Mouse (Mus musculus) heart, adult 2 months (tissue): Measurements from ENCODE around the gene Prex1. TPM values are rescaled to one million over a fixed set of nuclear protein-coding genes. Genes with fewer than 3 reads are reported as not detected.
A peak's percentile ranks its signal among the peaks of the same experiment; 100 is the strongest.

Experiments
- DNase-seq, 2 experiments: peaks; one replicate each; pipeline ENCODE4 v3.0.0; 2021
- H3K27ac ChIP-seq: fragments of 200-600 bp; 2 replicates; pipeline ENCODE4 v1.8.1; 2022
- H3K27me3 ChIP-seq: fragments of 200-500 bp; 2 replicates; pipeline ENCODE4 v1.6.1; 2012; ENCODE audit warnings: mild to moderate bottlenecking, low read length, inconsistent platforms, mixed read lengths; ENCODE audit not compliant: control insufficient read depth, insufficient read depth
- H3K36me3 ChIP-seq: fragments of 200-500 bp; 2 replicates; pipeline ENCODE4 v1.6.1; 2012; ENCODE audit warnings: low read length, inconsistent platforms; ENCODE audit not compliant: control insufficient read depth, insufficient read depth
- H3K4me1 ChIP-seq: fragments of 200-500 bp; 2 replicates; pipeline ENCODE4 v1.6.1; 2011; ENCODE audit warnings: low read length; ENCODE audit not compliant: control insufficient read depth, insufficient read depth
- H3K4me3 ChIP-seq: fragments of 200-600 bp; 2 replicates; pipeline ENCODE4 v1.8.1; 2022
- H3K79me2 ChIP-seq: fragments of 200-500 bp; replicated peaks from 2 replicates; pipeline ENCODE4 v1.6.1; 2012; ENCODE audit warnings: mild to moderate bottlenecking, inconsistent platforms, low read length, moderate library complexity, mixed read lengths; ENCODE audit not compliant: control insufficient read depth, insufficient read depth
- H3K9ac ChIP-seq: fragments of 200-500 bp; 2 replicates; pipeline ENCODE4 v1.6.1; 2012; ENCODE audit warnings: low read depth, mild to moderate bottlenecking, control low read depth, inconsistent platforms, low read length, mixed read lengths
- CTCF ChIP-seq: fragments of 200-600 bp; IDR thresholded peaks from 2 replicates; pipeline ENCODE4 v1.8.1; 2022; ENCODE audit warnings: antibody characterized with exemption, mild to moderate bottlenecking, moderate library complexity
- EP300 ChIP-seq: fragments of 200-500 bp; IDR thresholded peaks from 2 replicates; pipeline ENCODE4 v1.6.1; 2011; ENCODE audit warnings: low read depth, low read length, control low read depth; ENCODE audit not compliant: insufficient read depth
- POLR2A ChIP-seq: fragments of 200-500 bp; IDR thresholded peaks from 2 replicates; pipeline ENCODE4 v1.6.1; 2011; ENCODE audit warnings: mild to moderate bottlenecking, low read depth, low read length, control low read depth; ENCODE audit not compliant: insufficient read depth
- WGBS: fragments of 180-500 bp; shearing (Covaris S2); methylation state at CpG from one replicate; pipeline ENCODE4 v1.1.7; 2018; 5-methylcytosine and 5-hydroxymethylcytosine counted together
- intact Hi-C: fragments of 180-260 bp; cut with DNase I; formaldehyde crosslinking; loops from one replicate; pipeline ENCODE4 v1.15.1; 2025
- polyA plus RNA-seq: library from polyadenylated mRNA; depleted of rRNA; stranded (reverse); fragments of >200 nt; gene quantifications from 2 replicates; pipeline ENCODE4 v1.2.3, GENCODE M21; 2012
- total RNA-seq, 2 experiments: library from RNA; stranded (reverse); gene quantifications; 2 replicates each; pipeline ENCODE4 v1.2.3; 2021

Gene Prex1
- total and polyA plus RNA-seq, 3 experiments: 5.2 to 9.8 (median 6.0) TPM

DNA sequence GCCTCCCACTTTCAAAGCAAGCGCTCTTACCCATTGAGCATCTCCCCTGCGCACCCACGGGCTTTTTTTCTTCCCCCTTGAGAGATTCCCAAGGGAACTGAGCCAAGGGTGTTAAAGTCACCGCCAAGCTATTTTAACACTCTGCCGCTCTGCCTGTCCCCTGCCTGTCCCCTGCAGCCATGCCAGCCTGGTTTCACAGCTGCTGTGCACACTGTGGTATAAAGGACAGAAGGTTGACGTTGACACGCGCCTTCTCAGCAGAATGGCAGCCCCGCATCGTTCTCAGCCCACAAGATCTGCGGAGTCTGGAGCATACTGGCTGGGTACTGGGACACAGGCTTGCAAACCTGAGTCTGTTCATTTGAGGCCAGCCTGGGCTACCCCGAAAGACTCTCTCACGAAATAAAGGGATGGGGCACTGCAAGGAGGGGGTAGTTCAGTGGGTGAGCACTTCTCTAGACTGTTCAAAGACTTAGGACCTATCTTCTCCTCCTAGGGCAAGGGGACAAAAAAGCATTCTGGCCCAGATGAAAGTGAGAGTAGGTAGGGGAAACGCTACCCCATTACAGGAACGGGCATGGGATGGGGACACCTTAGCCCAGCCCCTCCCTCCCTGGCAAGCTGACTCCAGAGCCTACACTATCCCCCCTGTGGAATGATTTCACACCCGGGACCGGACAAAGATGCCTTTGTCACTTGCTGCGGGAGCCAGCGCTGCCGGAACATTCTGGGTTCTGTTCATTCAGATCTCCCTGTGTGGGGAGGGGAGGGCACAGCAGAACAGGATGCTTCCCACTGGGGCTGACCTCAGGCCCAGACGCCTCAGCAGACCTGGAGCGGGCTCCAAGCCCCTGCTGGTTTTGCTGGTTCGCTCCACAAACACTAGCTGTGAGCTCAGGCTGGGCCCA lies 21.8 kb downstream of the Prex1 start:
- Histone ChIP-seq H3K4me3 (no peak overlapping the region), H3K36me3 (no peaks in the 10 kb centered on the region), H3K79me2 (no peaks in the 10 kb centered on the region), H3K27ac (no peak overlapping the region; the same call in 1 of the 2 replicates), H3K27me3 (no peaks in the 10 kb centered on the region), H3K4me1 (peaks cover 1% of the 10 kb centered on the region; the same call in 1 of the 2 replicates), H3K9ac (no peak overlapping the region)
- no peak for TF ChIP-seq CTCF
- TF ChIP-seq EP300: no peak
- TF ChIP-seq POLR2A: no peak
- peak in 1 of 2 experiments; percentile 46 for DNase-seq
- 59% methylated on average over 23 of the region's 23 CpGs for WGBS
- intact Hi-C loops: no loop called here

DNA sequence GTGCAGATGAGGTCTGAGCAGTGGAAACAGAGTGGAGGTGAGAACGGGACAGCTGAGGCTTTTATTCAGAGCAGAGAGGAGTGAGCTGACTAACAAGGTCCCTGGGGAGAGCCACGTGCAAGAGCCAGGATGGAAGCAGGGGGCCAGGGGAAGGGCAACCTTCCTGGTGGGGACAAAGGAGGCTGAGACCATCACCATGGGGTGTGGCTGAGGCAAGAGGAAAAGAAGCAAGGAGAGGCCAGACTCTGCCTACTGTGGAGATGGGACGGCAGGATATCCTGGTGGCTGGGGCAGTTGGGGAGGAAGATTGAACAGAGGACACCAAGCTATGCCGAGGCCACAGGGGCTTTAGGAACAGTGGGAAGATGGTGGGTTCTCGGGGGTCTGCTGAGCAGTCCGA lies 26.7 kb downstream of the Prex1 start:
- DNase-seq: no peak
- TF ChIP-seq EP300 (no peak), CTCF (no peak), POLR2A (no peak)
- no peaks in the 10 kb centered on the region for H3K27me3 ChIP-seq
- intact Hi-C loops: no loop called here
- H3K4me3 ChIP-seq: no peak overlapping the region
- H3K27ac ChIP-seq: no peak overlapping the region
- 34% methylated on average over 6 of the region's 6 CpGs for WGBS
- H3K36me3 ChIP-seq: no peaks in the 10 kb centered on the region
- H3K9ac ChIP-seq: no peak overlapping the region
- H3K4me1 ChIP-seq: no peaks in the 10 kb centered on the region
- H3K79me2 ChIP-seq: no peaks in the 10 kb centered on the region

DNA sequence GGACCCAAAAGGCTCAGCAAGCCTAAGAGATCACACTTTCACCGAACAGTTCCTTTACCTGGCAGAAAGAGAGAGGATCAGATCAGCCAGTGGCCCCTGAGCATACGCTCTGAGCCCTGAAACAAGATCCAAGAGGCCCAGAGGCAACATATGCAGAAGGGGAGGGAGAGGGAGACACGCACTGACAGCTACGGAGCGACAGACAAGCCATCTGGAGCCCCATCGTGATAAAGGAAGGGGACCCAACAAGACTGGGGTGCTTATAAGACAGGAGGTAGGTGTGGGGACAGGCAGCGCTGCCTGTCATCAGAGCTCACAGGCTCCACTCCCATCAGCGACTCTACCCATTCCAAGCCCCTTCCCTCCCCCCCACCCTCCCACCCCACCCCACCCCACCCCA lies 27.8 kb downstream of the Prex1 start:
- TF ChIP-seq POLR2A (no peak), EP300 (no peak), CTCF (no peak)
- Histone ChIP-seq H3K36me3 (no peaks in the 10 kb centered on the region), H3K4me1 (no peaks in the 10 kb centered on the region), H3K79me2 (no peaks in the 10 kb centered on the region), H3K27me3 (no peaks in the 10 kb centered on the region), H3K27ac (no peak overlapping the region), H3K4me3 (no peak overlapping the region), H3K9ac (no peak overlapping the region)
- WGBS: 76% methylated on average over 7 of the region's 8 CpGs
- intact Hi-C loops: no loop called here
- DNase-seq: no peak

DNA sequence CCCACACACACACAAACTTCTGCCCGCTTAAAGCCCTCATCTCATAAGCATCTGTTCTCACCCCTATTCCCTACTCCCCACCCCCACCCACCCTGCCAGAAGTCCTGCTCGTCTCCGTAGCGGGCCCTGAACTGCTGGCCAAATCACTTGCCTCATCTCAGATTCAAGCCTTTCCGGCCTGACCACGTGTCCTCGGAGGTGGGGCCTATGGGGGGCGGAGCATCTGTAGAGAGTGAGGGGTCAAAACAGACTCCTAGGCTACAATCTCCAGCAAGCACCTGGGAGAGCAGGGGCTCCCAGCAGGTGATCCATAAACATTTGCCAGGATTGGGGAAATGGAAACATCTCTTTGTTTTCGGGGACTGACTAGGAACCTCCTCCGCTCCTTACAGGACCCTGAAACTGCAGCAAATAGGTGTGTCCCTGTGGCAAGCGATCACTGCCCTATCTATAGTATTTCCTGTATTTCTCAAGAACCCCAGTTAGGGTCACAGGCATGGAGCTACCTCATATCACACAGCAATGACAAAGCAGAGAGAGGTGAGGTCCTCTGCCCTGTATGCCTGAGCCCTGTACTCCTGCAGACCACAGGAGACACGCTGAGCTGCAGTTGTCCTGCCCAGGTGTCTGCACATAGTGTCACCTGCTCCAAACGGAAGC lies 29.6 kb downstream of the Prex1 start:
- Histone ChIP-seq H3K4me3 (no peak overlapping the region), H3K4me1 (no peaks in the 10 kb centered on the region), H3K79me2 (no peaks in the 10 kb centered on the region), H3K27ac (no peak overlapping the region), H3K36me3 (no peaks in the 10 kb centered on the region), H3K27me3 (no peaks in the 10 kb centered on the region), H3K9ac (no peak overlapping the region)
- 34% methylated on average over 13 of the region's 13 CpGs for WGBS
- intact Hi-C loops: no loop called here
- DNase-seq: peak; percentile 32 to 43
- no peak for TF ChIP-seq CTCF

DNA sequence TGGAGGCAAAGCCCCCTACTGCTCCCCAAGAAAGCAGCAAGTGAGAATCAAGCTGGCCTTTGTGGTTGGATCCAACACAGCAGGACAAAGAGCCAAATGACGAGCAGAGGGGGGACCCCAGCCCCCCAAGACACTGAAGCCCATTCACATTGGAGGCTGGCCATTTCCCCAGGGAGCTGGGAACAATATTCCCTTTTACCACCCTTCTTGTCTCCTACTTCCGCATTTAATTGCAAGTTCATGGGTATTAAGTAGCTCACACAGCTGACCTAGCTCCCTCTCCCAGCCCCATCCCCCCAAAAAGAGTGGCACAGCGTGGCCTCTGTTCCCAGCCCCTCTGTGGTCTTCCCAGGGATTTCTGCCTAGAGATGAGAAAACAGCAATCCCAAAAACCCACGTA lies 30.8 kb downstream of the Prex1 start:
- WGBS: 79% methylated on average over 4 of the region's 4 CpGs
- Histone ChIP-seq H3K79me2 (no peaks in the 10 kb centered on the region), H3K4me3 (no peak overlapping the region), H3K27ac (no peak overlapping the region), H3K4me1 (no peaks in the 10 kb centered on the region), H3K27me3 (no peaks in the 10 kb centered on the region), H3K9ac (no peak overlapping the region), H3K36me3 (no peaks in the 10 kb centered on the region)
- intact Hi-C loops: no loop called here
- no peak for TF ChIP-seq POLR2A
- TF ChIP-seq CTCF: no peak
- TF ChIP-seq EP300: no peak
- no peak for DNase-seq
